Mouse (Mus musculus) ovary, postnatal 10 days (tissue): Measurements from ENCODE around the gene Ric3.

ENCODE experiments used
- DNase-seq: peaks from one replicate; pipeline ENCODE4 v3.0.0; 2022; ENCODE audit warnings: low spot score

Ric3 gene

GRCm38 (mm10) chr7:109045876-109046275, 37.3 kb downstream of the Ric3 start:
- no peak for DNase-seq

GRCm38 (mm10) chr7:109039445-109039844, 43.7 kb downstream of the Ric3 start:
- no peak for DNase-seq

GRCm38 (mm10) chr7:109038987-109039386, 44.1 kb downstream of the Ric3 start:
- DNase-seq = no peak

DNA sequence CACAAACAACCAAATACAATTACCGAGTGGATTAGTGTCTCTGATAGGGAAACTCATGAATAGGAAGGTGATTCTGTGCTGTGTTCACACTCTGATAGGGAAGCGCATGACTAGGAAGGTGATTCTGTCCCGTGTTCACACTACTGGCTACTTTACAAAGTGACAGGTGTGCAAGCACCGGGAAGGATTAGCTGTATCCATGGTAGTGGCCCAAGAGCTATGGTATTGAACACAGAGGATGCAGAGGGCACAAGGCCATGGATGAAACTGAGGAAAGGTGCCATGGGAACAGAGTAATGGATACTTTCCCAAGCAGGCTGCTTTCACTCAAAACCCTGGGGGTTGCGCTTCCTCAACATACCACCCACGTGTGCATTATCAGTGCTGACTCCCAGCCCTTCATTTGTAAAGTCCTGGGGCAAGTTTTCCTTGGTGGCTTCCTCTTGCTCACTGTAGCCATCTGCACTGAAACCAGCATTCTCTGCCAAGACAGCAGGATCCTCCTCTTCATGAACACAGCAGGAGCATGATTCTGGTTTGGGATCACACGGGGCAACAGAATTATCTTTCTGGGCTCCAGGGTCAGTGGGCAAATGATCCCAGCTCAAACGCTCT, 44.9 kb downstream of the Ric3 start:
- no peak for DNase-seq

- no peak for DNase-seq
Measured at GRCm38 (mm10) chr7:109032054-109032453, 51.1 kb downstream of the Ric3 start.

DNA sequence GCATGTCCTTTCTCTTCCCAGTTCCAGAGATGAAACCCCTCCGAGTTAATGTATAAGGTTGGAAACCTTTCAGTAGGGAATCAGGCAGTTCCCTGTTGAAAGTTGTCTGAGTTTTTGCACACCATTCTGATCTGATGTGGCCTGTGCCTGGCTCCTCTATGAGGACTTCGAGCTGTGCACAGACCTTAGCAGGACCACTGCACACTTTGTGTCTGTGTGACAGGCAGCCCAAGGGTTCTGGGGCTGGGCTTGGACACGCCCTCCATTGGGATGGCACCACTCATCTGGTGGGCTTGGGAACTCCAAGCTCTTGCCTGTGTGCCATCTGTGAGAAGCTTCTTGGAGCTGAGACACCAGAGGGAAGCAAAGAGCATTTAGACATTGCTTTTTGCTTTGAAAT, 51.8 kb downstream of the Ric3 start:
- no peak for DNase-seq

- DNase-seq = no peak
Measured at GRCm38 (mm10) chr7:109029961-109030465, 53.1 kb downstream of the Ric3 start.

GRCm38 (mm10) chr7:109028204-109028603, 54.9 kb downstream of the Ric3 start:
- DNase-seq = no peak

DNA sequence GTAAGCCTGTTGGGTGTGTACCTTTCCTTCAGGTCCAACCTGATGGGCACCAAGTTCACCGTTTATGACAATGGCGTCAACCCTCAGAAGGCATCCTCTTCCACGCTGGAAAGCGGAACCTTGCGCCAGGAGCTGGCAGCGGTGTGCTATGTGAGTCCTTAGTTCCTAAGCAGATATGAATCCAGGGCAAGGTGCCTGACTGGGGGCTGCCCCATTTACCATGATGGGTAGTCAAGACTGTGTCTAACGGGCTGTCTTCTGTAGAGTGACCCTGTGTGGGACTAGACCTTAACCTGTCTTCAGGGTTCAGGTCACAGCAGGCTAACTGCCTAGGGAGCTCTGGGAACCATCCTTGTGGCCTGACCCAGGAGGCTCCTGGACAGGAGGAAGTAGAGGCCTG, 55.4 kb downstream of the Ric3 start:
- no peak for DNase-seq

GRCm38 (mm10) chr7:109026976-109027375, 56.2 kb downstream of the Ric3 start:
- DNase-seq = no peak

DNA sequence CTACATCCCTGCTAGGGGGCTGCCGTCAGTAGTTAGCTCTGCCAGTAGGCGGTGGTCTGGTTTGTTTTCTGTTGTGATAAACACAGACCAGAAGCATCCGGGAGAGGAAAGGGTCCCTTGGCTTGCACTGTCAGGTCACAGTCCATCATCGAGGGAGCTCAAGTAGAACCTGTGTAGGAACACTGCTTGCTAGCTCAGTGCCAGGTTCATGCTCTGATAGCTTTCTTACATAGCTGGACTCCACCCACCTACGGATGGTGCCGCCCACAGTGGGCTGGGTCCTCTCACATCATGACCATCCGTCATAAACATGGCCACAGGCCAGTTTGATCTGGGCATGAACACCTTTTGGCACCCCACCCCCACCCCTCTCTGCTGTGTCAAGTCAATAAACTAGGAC, 57.4 kb downstream of the Ric3 start:
- DNase-seq = no peak

GRCm38 (mm10) chr7:109021428-109021827, 61.7 kb downstream of the Ric3 start:
- DNase-seq = peak; percentile 31

DNA sequence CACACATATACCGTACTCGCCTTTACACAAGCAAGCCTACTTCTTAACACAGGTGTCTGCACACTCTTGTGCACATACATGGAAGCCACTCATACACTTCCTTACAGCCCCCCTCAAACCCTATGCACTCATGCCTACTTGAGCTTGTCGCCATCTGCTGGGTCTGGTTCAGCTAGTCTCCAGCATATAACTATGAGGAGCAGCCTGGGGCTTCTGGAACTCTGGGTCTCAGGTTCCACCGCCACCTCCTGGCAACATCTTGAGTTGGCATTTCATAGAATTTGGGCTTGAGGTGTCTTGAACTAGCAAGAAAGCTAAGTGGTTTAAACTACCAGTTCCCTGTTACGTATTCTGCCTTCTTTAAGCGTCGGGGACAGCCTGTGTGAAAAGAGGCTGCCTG, 63.9 kb downstream of the Ric3 start:
- DNase-seq = no peak

- DNase-seq = no peak
Measured at GRCm38 (mm10) chr7:109016378-109016923, 66.7 kb downstream of the Ric3 start.

DNA sequence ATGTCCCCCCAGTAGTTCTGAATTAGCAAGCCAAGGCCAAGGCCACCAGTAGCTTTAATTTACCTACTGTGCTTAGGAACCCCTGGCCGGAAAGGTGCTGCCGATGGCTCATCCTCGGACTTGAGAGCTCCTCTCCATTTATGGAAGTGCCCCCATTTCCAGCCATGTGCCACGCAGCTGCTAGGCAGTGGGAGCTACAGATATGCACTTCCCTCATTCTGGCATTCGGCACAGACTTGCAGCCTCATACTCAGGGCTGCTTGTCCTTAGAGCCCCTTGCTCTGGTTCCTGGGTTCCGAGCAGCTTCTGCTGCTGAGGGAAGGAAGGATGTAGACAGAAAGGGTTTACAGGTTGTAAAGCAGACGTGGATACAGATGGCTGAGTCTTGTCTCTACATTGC, 68.3 kb downstream of the Ric3 start:
- DNase-seq = no peak

DNA sequence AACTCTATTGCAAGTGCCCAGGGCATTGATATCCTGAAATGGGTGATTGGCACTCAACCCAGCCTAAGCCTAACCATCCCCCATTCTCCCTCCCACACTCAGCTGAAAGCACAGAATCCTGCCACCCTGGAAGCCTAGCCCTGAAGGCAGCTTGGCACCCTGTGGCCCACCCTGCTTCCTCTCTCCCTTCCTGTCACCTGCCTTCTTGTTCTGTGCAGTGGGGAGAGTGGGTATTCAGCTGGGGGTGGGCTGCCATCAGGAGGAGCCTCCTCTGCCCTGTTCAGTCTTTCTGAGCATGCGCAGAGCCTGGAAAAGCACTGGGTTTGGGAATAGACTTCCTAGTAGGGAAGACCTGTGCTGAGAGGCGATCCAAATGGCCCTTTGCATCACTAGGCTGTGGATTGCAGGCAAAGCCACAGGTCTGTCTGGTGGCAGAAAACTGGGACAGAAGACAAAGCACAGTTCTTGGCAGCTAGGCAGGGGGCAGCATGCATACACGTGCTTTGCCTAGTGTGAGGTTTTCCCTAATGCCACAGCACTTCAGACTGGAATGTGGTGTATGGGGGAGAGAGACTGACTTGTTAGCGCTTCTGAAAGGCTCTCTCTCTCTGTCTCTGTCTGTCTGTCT, 70.0 kb downstream of the Ric3 start:
- no peak for DNase-seq

DNA sequence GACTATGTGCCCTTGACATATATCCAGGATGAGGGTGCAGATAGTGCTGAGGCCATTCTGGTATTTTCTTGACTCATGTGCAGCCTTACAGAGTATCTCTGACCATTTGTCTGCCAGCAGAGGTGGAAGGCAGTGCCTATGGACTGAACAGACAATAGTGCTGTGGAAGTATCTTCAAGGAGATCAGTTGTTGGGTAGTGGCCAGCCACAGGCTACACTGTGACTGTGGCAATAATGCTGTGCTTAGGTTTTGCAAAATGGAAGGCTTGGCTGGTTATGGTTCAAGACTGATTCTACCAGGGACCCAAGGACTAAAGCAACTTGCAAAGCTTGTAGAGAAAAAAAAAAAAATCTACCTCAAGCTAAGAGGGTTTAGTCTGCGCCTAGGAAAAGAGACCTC, 70.6 kb downstream of the Ric3 start:
- no peak for DNase-seq

DNA sequence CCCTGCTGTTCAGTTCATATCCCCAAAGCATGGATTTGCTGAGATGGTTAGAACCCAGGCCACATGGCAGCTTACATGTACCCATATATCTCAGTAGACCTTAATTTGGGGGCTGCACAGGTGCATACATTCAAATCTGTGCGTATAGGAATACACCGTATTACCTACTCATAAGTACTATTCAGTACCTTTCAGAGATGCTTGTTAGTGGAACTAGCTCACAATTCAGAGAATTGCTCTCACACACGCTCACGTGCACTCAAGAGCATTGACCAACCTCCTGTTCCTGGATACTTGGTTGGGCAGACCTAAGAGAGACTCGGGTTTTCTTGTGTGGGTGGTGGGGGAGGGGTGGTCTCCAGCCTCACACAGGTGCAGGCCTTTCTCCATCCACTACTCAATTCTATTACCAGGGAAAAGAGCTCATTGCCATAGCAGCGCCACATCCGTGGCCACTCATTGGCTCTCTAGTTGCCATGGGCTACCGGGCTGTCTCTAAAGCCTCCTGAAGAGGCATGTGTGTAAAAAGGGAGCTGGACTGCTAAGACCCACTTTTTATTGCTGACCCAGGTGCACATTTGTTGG, 71.4 kb downstream of the Ric3 start:
- DNase-seq = no peak

- no peak for DNase-seq
Measured at GRCm38 (mm10) chr7:109010720-109011595, 72.2 kb downstream of the Ric3 start.

DNA sequence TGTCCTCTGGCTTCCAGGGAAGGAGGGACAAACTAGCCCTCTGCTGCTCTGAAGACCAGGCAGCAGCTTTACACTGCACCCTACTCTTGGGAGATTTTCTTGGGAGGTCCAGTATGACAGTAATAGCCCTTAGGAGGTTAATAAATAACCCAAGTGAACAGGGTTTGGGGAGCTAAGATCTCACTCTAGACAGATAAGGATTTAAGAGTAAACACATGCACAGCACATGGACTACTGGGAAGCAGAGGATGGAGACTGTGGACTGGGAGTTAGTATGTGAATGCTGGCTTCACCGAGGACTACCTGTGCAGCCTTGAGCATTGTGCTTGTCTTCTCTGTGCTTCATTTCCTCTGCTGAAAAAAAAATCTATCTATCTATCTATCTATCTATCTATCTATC, 73.9 kb downstream of the Ric3 start:
- no peak for DNase-seq

GRCm38 (mm10) chr7:109003653-109004052, 79.5 kb downstream of the Ric3 start:
- DNase-seq = no peak

- DNase-seq = no peak
Measured at GRCm38 (mm10) chr7:109001971-109002370, 81.2 kb downstream of the Ric3 start.
